Mouse (Mus musculus): ENCODE data around the gene Ccdc9.
"Not testable (repeated sequence)": the region's sequence is repeated elsewhere in the genome, so short reads cannot be mapped to it uniquely, and the experiment has no call there.

Gene Ccdc9

GRCm38 (mm10) chr7:16266593-16266992, 20.0 kb downstream of the Ccdc9 start:
- not testable (repeated sequence) for DNase-seq (ENCODE audit: low spot score)

DNA sequence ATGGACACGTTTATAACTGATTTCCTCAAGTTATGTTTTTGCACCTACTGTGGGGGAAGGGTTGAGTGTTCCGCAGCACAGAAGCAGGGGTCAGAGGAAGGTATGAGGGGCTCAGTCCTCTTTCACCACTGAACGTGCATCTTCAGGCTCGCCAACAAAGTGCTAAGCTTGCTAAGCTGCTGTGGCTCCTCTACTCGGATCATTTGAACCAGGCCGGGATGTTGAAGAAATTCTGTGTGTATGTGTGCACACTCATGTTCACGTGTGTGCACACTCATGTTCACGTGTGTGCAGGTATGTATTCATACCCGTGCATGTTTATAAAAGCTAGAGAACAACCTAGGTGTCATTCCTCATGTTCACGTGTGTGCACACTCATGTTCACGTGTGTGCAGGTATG, 20.7 kb downstream of the Ccdc9 start:
- DNase-seq (ENCODE audit: low spot score): no peak

- DNase-seq (ENCODE audit: low spot score): no peak
Measured at GRCm38 (mm10) chr7:16263843-16264242, 22.8 kb downstream of the Ccdc9 start.

- DNase-seq (ENCODE audit: low spot score): no peak
Measured at GRCm38 (mm10) chr7:16263015-16263787, 23.4 kb downstream of the Ccdc9 start.

DNA sequence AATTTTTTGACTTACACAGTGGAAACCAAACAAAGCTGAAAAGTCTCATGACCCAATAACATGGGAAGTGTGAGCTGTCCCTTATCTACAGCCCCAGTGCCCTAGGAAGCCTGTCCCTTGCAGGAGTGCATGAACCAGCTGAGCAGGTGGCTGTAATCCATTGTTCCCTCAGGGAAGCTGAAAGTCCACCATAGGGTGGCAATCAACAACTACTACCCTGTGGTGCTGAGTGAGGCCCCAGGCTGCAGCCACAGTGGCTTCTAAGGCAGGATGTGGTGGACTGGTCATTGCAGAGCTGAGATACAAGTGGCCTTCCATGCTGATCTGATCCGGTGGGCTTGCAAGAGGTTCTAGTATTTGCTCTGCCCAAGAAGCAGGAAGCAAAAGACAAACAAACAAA, 25.5 kb downstream of the Ccdc9 start:
- no peak for DNase-seq (ENCODE audit: low spot score)

DNA sequence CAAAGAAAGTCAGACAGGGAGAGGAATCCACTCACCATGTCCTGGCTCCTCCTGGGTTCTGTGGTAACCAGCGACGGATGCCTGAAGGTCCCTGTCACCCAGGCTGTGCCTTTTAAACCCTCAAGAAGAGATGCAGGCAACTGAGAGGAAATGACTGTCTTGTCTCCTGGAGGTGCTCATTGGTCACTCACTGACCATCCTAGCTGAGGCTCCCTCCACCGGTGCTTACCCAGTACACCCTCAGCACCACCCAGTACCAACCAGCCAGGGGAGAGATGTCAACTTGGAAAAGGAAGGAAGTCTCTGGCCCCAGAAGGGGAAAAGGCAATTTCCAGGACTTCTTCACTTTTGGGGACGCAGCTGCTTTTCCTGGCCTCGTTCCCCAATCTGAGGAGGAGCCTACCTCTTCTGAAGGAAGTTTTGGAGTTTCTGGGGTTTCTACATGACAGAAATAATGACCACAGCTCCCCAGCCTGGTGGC, 27.4 kb downstream of the Ccdc9 start, which contains the start of gene C5ar1:
Gene C5ar1 (minus strand): TSS at position 431 of the 481 bp plus-strand sequence.
- no peak for DNase-seq (ENCODE audit: low spot score)

DNA sequence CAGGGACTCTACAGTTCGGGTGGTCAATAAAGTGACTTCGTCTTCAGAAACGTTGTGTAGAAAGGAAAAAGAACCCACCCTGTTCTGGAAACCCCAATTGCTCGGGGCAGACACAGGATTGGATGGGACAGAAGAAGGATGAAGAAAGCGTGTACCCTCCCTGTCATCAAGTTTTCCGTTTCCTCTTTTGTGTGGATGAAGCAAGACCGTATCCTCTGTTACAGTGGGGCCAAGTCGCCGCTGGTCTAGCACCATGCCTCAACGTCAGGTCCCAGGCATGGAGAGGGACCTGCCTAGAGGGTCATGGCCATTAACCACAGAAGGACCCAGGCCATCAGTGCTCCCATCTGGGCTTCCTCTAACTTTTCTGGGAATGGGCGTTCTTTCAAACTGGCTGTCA, 28.8 kb downstream of the Ccdc9 start:
- no peak for DNase-seq (ENCODE audit: low spot score)

- DNase-seq (ENCODE audit: low spot score): not testable (repeated sequence)
Measured at GRCm38 (mm10) chr7:16255963-16256362, 30.6 kb downstream of the Ccdc9 start.

DNA sequence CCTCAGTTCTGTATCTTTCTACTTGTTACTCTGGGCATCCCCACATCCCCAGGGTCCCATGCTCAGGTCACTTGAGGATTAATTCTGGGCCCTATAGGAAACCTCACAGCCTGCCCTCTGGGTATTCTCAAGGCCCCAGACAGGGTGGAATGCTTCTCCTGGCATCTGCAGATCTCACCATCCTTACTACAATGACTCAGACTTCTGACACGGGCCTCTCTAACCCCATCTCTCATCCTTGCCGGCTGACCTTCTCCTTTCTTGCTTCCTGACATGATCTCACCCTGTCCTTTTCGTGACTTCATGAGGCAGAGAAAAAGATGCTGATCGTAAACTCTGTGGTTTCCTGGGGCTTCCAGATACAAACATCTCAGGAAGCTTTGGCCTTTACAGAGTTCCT, 32.4 kb downstream of the Ccdc9 start:
- no peak for DNase-seq (ENCODE audit: low spot score)

DNA sequence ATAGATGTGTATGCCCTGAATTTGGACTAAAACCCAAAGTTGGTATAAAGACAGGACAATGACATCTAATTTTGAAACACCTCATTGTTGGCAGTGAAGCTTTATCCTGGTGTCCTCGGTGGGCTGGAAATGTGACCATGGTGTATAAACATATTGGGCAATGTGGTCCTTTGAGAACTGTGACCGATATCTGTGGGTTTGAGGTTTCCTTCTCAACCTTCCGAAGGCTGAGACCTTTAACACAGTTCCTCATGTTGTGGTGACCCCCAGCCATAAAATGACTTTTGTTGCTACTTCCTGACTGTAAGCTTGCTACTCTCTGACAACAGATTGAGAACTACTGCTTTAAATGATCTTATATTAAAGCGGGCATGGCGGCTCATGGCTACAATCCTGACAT, 35.9 kb downstream of the Ccdc9 start:
- no peak for DNase-seq (ENCODE audit: low spot score)

- DNase-seq (ENCODE audit: low spot score): no peak
Measured at GRCm38 (mm10) chr7:16245958-16246357, 40.6 kb downstream of the Ccdc9 start.

- DNase-seq (ENCODE audit: low spot score): no peak
Measured at GRCm38 (mm10) chr7:16244067-16244466, 42.5 kb downstream of the Ccdc9 start, which contains the start of gene C5ar2. Gene C5ar2 (minus strand): TSS chr7:16244154.

DNA sequence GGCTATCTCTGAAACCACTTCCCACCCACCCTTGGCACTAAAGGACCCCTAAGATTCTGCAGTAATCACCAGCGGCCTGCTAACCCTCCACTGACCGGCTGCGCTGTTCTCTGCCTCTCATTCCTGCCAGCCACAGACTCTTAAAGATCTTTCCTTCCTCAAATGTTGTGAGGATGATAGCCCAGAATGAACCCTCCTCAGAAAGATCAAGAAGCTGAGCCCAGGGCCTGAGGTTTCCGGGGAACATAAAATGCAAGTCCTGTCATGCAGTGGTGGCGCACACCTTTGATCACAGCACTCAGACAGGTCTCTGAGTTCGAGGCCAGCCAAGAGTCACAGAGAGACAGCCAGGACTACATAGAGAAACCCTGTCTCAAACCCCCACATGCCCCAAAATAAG, 44.4 kb downstream of the Ccdc9 start:
- no peak for DNase-seq (ENCODE audit: low spot score)

DNA sequence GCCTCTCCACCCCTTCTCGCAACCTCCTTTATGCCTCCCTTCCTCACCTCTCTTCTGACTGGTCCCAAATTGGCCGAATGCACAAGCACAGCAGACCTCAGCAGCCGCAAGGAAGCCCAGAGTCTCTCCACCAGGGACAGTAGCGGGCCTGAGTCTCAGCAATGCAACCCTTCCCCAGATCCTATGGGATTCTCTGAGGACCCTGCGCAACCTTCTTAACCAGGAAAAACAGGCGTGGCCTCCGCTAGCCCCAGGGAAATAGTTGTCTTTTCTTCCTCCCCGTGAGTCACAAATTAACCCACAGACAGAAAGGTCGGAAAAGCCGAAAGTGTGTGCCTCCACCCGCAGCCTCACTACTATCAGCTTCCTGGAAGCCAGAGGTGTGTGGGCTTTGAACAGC, 44.8 kb downstream of the Ccdc9 start:
- no peak for DNase-seq (ENCODE audit: low spot score)

DNA sequence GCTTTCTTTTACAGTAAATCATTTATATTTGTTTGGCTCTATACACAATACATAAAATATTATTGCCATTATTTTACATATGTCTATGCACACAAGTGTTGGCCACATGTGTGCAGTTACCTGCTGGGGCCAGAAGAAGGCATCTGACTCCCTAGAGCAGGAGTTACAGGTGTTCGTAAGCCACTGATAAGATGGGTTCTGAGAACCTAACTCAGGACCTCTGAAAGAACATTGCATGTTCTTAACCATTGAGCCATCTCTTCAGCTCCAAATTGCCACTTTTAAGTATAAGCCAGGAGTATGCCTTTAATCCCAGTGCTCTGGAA, 45.7 kb downstream of the Ccdc9 start:
- no peak for DNase-seq (ENCODE audit: low spot score)

DNA sequence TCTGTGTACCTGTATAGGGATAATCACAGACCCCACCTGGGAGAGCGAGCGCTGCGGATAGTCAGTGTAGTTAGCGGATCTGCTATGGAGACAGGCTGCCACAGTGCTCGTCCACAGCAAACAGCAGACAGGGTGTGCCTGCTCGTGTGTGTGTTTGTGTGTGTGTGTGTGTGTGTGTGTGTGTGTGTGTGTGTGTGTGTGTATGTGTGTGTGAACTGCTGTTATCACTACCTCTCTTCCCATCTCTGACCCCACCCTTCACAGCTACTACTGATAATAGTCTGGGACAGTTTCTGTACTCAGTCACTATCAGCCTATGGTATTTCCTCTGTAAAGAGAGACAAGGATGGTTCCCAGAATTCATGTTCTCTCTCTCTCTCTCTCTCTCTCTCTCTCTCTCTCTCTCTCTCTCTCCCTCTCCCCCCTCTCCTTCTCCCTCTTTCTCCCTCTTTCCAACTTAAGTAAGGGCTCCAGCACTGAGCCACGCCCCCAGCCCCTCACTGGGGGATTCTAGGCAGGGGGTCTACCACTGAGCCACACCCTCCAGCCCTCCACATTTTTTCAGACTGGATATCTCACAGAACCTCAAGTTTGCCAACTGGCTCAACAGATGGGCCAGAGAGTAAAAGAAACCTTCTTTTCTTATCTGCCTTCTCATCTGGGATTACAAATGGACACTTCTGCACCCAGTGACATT, 46.2 kb downstream of the Ccdc9 start:
- no peak for DNase-seq (ENCODE audit: low spot score)

DNA sequence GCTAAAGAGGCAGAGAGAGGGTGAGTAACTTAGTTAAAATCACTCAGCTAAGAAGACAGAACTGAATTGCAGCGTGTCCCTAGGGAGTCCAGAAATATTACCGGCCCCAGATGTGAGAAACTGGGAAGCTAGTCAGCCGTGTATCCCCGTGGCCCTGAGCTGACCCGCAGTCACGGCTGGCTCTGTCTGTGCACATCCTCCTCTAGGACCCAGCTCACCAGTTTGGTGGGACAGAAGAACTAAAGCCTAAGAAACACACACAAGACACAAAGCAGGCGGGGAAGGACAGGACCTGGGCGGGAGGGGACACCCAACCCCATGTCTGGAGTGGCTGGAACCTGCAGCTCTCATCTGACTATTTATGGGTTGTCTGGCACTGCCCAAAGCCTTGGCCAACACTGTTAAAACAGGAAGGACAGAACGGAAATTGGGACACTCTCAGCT, 47.0 kb downstream of the Ccdc9 start:
- DNase-seq (ENCODE audit: low spot score): no peak

DNA sequence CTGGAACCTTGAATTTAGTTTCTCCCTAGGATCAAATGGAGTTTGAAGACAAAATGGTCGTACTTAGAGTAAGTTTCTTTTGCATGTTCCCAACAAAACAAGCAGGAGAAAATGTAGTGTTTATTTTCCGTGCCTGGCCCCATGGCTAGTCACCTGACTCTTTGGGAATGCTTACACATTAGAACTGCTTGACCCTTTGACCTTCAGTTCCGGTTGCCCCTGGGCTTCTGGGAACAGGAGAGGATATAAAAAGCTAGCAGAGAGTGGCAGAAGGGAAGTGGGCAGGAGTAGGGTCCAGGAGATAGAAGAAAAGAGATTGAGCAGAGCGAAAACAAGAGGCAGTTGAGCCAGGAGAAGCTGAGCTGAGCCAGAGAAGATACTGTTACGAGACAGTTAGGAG, 56.7 kb downstream of the Ccdc9 start:
- no peak for DNase-seq (ENCODE audit: low spot score)

Measured in ovary, adult 18-20 months (tissue).